Mouse (Mus musculus) testis, adult 2 months (tissue): ENCODE data around the gene Wfikkn2. TPM values are rescaled to one million over a fixed set of nuclear protein-coding genes. Genes with fewer than 3 reads are reported as not detected.

Experiments
- H3K27ac ChIP-seq: fragments of 200-500 bp; 2 replicates; pipeline ENCODE4 v1.5.1; 2012; ENCODE audit warnings: low read depth, low read length; ENCODE audit not compliant: control insufficient read depth, insufficient read depth
- H3K27me3 ChIP-seq: fragments of 200-500 bp; 2 replicates; pipeline ENCODE4 v1.6.1; 2012; ENCODE audit warnings: mild to moderate bottlenecking, low read length, moderate library complexity; ENCODE audit not compliant: control insufficient read depth, insufficient read depth
- H3K36me3 ChIP-seq: fragments of 200-500 bp; 2 replicates; pipeline ENCODE4 v1.6.1; 2012; ENCODE audit warnings: mild to moderate bottlenecking, low read length; ENCODE audit not compliant: control insufficient read depth, insufficient read depth
- H3K4me1 ChIP-seq: fragments of 200-500 bp; 2 replicates; pipeline ENCODE4 v1.6.1; 2012; ENCODE audit warnings: low read length; ENCODE audit not compliant: control insufficient read depth, insufficient read depth
- H3K4me3 ChIP-seq: fragments of 200-500 bp; 2 replicates; pipeline ENCODE4 v1.5.1; 2012; ENCODE audit warnings: low read depth, mild to moderate bottlenecking, low read length, moderate library complexity, mixed read lengths; ENCODE audit not compliant: control insufficient read depth
- CTCF ChIP-seq: fragments of 200-500 bp; IDR thresholded peaks from 2 replicates; pipeline ENCODE4 v1.5.1; 2012; ENCODE audit warnings: low read depth, mild to moderate bottlenecking, inconsistent platforms, low read length, moderate library complexity; ENCODE audit not compliant: control insufficient read depth, insufficient read depth, insufficient replicate concordance
- POLR2A ChIP-seq: fragments of 200-500 bp; IDR thresholded peaks from 2 replicates; pipeline ENCODE4 v1.6.1; 2012; ENCODE audit warnings: low read depth, mild to moderate bottlenecking, inconsistent platforms, low read length, moderate library complexity; ENCODE audit not compliant: control insufficient read depth
- polyA plus RNA-seq: library from polyadenylated mRNA; depleted of rRNA; stranded (reverse); fragments of >200 nt; gene quantifications from 2 replicates; pipeline ENCODE4 v1.2.3, GENCODE M21; 2012; rRNA removed

Gene Wfikkn2
- 0.55 and 0.59 TPM in 2 replicates for polyA plus RNA-seq

DNA sequence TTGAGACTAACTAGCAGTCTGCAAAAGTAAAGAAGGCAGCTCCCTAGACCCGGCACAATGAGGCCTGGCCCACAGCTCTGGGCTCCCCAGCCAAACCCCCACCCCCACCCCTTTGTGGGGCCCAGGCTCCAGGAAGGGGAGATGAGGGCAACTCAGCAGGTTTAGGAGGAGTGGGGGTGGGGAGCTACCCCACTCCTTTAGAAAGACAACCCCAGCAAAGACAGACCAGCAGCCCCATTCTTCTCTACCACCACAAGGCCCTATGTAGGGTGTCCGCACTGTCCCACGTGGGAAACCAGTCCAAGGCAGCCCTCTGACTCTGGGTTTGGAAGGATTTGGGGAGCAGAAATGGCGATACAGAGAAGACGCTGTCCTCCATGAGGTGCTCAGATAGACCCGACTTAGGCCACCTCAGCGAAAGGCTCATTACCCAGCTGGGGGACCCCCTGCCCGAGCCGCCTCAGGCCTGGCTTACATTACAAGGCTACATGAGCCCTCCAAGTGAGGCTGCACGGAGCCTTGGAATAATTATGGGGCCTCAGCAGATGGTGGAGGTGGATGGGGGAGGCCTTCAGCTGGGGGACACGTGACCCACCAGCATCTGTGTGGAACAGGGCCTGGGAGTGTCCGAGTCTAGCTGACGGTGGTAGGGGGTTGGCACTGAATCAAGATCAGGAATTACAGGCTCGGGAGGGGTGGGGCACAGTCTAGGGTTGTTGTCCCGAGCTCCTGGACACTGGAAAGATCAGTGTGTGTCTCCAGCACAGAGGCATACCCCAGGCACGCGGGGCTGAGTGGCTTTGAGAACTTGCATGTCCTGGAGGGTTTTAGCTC is at the start of gene Wfikkn2:
Gene Wfikkn2 (minus strand): TSS at position 51 of the 834 bp plus-strand sequence.
- Histone ChIP-seq H3K4me1 (peaks cover 15% of the 10 kb centered on the region), H3K27me3 (no peaks in the 10 kb centered on the region)

DNA sequence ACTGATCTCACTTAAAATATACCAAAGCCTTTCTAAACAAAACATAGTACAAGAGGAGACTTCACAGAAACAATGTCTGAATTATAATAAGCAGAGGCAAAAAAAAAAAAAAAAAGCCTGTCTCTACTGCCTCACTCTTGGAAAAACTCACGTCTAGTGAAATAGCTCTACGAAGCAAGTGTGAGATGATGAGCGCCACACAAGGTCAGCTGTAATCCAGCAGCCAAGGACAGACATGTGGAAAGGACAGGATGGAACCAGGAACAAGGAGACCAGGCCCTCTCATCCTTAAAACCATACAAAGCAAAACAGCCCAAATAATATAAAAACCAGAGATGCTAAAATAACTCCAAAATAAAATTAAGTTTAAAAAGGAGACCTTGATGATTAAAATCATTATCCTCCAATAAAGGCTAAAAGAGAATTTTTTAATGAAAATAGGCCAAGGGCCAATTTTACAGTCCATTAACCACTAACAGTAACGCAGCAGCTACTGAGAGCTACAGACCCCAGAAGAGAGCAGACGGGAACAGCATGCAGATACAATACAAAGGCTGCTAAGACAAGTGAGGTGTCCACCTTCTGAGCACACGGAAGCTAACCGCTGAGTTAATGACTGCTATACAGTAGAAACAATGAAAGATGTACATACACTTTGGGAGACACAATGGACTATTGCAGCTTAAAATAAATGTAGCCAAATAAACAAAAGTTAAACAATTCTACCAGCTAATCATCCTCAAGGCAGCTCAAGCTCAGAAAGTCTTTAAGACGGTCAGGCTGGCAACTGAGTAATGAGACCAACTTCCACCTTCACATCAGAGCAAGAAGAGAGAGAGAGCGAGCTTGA is 49.4 kb upstream of the Wfikkn2 start:
- H3K4me3 ChIP-seq = no peak overlapping the region
- peaks cover 3% of the 10 kb centered on the region for H3K36me3 ChIP-seq
- no peaks in the 10 kb centered on the region for H3K27me3 ChIP-seq
- no peaks in the 10 kb centered on the region for H3K4me1 ChIP-seq
- H3K27ac ChIP-seq = no peak overlapping the region
- TF ChIP-seq POLR2A = no peak
- no peak for TF ChIP-seq CTCF

More for the DNA sequence above, at the start of gene Wfikkn2:
- no peaks in the 10 kb centered on the region for H3K36me3 ChIP-seq
- no peak within 1 kb of the TSS for H3K27ac ChIP-seq
- TF ChIP-seq POLR2A (no peak), CTCF (no peak)
- H3K4me3 ChIP-seq = no peak within 1 kb of the TSS

DNA sequence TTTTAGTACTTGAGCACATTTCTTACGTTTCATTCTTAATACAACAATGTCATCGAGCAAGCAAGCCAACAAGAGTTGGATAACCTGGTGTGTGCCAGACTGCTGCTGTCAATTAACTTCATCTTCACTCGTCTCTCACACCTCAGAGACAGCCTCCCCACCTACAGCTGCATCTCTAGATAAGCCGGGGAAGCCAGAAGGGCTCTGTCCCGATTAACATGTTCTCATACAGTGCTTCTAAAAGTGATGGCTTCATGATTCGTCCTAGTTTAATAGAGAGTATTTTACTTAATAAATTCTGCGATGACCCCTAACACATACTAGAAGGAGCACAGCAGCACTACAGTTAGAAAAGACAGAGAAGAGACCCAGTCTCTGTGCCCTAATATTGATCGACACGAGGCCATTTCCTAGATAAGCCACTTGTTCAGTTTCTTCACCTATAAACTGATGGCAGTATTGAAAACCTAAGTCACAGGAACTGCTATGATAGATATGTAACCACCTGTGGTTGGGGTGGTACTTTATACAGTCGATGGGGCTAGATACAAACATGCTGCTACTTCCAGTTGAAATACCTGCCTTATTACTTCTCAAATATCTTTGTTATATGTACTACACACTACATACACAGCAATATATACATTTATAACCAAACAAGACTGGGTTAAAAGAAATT is 44.4 kb upstream of the Wfikkn2 start:
- no peak for TF ChIP-seq POLR2A
- TF ChIP-seq CTCF = no peak
- Histone ChIP-seq H3K36me3 (peaks cover 4% of the 10 kb centered on the region), H3K4me1 (no peaks in the 10 kb centered on the region), H3K27ac (no peak overlapping the region; the same call in 1 of the 2 replicates), H3K4me3 (no peak overlapping the region), H3K27me3 (no peaks in the 10 kb centered on the region)

DNA sequence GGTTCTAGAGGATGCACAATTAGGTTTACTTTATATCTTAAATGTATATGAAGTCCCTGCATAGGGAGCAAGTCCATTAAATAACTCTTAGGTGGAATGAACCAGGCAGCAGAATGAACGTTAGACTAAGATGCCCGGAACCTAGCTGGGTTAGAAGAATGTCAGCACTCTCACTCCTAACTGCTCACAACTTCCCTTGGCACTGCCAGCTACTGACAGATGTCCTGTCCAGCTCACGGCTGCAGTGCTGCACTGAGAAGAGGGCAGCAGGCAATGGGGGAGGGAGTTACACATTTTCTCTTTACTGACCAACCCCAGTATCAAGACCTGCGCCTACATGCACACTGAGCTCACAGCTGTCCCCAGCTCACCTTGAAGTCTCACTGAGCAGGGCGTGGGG is 41.3 kb upstream of the Wfikkn2 start:
- no peak for TF ChIP-seq POLR2A
- no peak for TF ChIP-seq CTCF
- no peak overlapping the region for H3K27ac ChIP-seq
- H3K36me3 ChIP-seq = peaks cover 4% of the 10 kb centered on the region
- H3K27me3 ChIP-seq = no peaks in the 10 kb centered on the region
- no peak overlapping the region for H3K4me3 ChIP-seq
- no peaks in the 10 kb centered on the region for H3K4me1 ChIP-seq

DNA sequence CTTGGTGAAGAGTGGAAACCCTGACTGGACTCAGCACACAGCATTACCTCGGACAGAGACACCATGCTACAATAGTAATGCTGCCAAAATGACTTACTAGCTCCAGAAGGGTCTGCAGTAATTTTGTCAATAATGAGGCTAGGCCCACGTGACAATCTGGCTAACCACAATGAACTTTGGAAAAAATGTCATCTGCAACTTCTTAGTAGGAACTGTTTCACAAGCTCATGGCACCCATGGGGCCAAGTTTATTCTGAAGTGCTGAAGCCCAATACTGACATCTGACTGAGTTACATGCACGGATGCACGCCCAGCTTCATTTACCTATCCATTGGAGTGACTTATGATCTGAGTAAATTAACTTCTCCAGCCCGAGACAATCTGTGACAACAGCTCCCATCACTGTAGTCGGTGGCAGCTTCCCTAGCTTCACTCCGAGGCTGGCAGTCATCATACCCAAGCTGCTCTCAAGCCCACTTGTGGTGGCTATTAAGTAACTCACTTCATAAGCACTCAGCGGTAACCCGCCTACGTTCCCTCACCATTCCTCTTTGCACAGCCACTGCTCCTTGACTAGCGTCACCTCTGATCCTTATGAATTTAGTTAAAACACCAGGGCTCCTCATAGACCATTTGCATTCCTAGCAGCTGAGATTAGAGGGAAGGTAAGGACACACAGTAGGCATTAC is 40.2 kb upstream of the Wfikkn2 start:
- TF ChIP-seq CTCF (no peak), POLR2A (no peak)
- no peak overlapping the region for H3K27ac ChIP-seq
- peaks cover 4% of the 10 kb centered on the region for H3K36me3 ChIP-seq
- no peak overlapping the region for H3K4me3 ChIP-seq
- no peaks in the 10 kb centered on the region for H3K27me3 ChIP-seq
- H3K4me1 ChIP-seq = no peaks in the 10 kb centered on the region

DNA sequence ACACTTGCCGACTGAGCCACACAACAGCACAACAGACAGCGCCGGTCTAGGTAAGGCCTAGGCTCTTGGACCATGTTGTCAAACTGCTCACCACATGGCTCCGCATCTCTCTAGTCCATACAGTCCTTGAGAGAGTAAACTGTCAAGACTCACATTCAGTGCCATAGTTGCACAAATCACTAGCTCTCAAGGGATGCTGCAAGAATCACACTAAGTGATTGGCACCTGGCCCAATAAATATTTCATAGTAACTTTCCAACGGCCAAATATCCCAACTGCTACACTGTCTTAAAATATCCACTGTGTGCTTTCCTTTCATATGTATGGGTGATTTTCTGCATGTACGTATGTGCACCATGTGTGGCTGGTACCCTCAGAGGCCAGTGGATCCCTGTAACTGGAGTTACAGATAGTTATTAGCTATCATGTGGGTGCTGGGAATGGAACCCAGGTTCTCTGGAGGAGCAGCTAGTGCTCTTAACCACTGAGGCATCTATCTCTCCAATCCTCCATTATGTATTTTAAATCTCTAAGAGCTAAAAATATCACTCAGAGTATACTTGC is 37.8 kb upstream of the Wfikkn2 start:
- H3K4me1 ChIP-seq = no peaks in the 10 kb centered on the region
- no peak overlapping the region for H3K27ac ChIP-seq
- no peaks in the 10 kb centered on the region for H3K36me3 ChIP-seq
- H3K27me3 ChIP-seq = no peaks in the 10 kb centered on the region
- no peak overlapping the region for H3K4me3 ChIP-seq
- no peak for TF ChIP-seq POLR2A
- TF ChIP-seq CTCF = no peak
